Mouse (Mus musculus) layer of hippocampus, postnatal 36 days (tissue): ENCODE data around the gene Asic3. TPM values are rescaled to one million over a fixed set of nuclear protein-coding genes. Genes with fewer than 3 reads are reported as not detected.

Experiments
- DNase-seq, 2 experiments: peaks; one replicate each; pipeline ENCODE4 v3.0.0; 2022
- total RNA-seq, 2 experiments: library from RNA; stranded (reverse); gene quantifications; 2 replicates each; pipeline ENCODE4 v1.2.3; 2021

Gene Asic3
- total RNA-seq, 2 experiments from 2014 or later, result 0.23 TPM; not detected in 1

GRCm38 (mm10) chr5:24452030-24452690 is 39.0 kb downstream of the Asic3 start, which contains the start of gene Agap3:
Gene Agap3, plus strand, starts transcription at chr5:24452177.
- peak in 1 of 2 experiments; percentile 50 for DNase-seq

DNA sequence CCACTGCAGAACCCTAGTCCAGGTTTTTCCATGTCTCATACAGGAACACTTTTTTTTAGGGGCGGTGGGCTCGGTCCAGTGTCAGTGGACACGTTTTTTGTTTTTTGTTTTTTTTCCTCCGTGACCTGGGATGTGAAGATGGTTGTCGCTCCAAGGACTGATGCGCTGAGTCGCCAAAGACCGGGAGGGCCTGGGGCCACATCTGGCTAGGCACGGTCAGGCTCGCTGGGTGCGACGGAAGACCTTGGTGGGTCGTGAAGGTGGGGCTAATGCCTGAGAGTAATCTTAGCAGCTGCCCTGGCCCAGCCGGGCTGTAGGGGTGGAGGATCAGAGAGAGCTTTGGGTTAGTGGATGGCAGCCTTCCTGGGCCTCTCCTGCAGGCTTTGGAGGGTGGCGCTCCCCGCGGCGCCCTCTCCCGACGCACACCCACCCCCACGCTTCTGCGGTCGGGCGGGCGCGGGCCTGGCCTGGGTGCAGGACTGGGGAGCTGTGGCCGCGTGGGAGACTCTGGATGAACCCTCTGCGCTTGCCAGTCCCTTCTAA is 39.6 kb downstream of the Asic3 start:
- peak; percentile 45 to 51 for DNase-seq

DNA sequence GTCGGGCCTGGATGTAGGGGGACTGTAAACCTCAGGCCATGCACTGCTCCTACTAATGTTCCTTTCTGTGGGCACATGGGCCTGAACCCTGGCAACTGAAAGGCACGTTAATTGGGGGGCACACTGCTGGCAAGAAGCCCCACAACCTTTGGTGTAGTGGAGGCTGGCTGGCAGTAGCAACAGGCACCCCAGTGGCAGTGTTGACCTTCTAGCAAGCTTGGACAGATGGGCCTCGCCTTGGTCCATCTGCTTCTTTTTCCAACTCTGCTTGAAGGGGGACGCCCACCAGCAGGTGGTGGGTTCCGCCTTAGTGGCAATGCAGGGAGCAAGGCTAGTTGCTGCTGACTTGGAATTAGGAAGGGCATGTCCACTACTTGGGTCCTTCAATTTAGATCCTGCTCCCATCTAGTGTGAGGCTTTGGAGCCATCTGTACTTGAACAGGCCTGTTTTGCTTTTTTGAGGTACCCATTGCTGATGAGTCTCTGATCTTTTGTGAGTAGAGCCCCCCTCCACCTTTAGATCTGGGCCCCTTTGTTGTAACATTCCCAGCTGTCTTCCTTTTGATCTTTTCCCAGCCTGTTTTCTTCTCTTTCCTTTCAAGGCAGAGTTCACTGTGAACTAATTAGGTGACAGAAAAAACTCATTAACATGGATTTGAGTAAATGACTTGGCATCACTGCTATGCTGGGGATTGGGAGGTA is 40.2 kb downstream of the Asic3 start:
- DNase-seq, result peak in 1 of 2 experiments; percentile 38

DNA sequence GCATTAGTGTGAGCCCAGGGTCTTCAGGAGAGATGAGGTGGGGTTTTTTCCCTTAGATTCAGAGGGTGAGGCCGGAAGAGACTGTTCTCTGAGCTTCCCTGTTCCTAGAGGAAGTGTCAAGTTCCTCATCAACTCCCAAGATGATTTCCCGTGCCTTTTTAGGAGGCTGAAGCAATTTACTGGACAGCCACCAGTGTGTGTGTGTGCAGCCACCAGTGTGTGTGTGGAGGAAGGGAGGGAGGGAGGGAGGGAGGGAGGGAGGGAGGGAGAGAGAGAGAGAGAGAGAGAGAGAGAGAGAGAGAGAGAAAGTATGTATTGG is 40.8 kb downstream of the Asic3 start:
- no peak for DNase-seq

- DNase-seq, result no peak
Measured at GRCm38 (mm10) chr5:24455076-24455475, 41.9 kb downstream of the Asic3 start.

GRCm38 (mm10) chr5:24455613-24456012 is 42.4 kb downstream of the Asic3 start:
- DNase-seq, result no peak

DNA sequence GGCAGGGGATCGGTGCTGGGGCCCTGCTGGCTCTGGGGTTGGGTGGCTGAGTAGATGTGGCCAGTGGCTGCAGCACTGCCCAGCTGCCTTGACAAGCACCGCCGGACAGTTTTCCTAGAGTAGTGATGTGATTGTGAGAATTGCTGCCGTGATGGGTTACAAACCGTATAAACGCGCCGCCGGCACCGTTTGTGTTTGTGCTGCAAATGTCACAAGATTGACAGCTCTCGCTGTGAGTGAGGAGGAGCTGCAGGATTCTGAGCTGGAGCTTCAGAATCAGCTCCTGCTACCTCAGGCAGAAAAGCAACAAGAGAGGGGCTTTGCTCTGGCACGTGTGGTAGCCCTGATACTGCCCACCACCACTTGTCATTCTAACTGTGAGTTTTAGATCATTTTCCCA is 53.6 kb downstream of the Asic3 start:
- no peak for DNase-seq

Other genes with a start within 250 kb of the Asic3 start
- gene Nupl2, start 248.4 kb upstream of the Asic3 start, total RNA-seq, result 10 to 100 TPM in 1 of 2 experiments, 1 to 10 TPM in 1; 9.8 to 12.1 TPM
- 10 to 100 TPM; 21.3 to 23.7 TPM for gene Kcnh2, start 61.8 kb upstream of the Asic3 start, total RNA-seq
- gene Nos3, start 48.6 kb upstream of the Asic3 start, total RNA-seq, result 1 to 10 TPM; 6.1 to 6.4 TPM
- 1 to 10 TPM; 3.0 to 4.2 TPM for gene Atg9b, start 21.2 kb upstream of the Asic3 start, total RNA-seq
- 10 to 100 TPM; 51.9 to 58.7 TPM for gene Abcb8, start 19.7 kb upstream of the Asic3 start, total RNA-seq
- 100 to 1,000 TPM; 122 TPM for gene Cdk5, start 10.1 kb downstream of the Asic3 start, total RNA-seq
- gene Slc4a2, start 10.4 kb downstream of the Asic3 start, total RNA-seq, result 10 to 100 TPM; 25.6 to 33.2 TPM
- gene Fastk, start 31.9 kb downstream of the Asic3 start, total RNA-seq, result 100 to 1,000 TPM; 121 to 144 TPM
- 10 to 100 TPM; 18.6 to 19.8 TPM for gene Tmub1, start 34.5 kb downstream of the Asic3 start, total RNA-seq
- 100 to 1,000 TPM; 635 to 641 TPM for gene Agap3, start 38.8 kb downstream of the Asic3 start, total RNA-seq
- gene Gbx1, start 113.8 kb downstream of the Asic3 start, total RNA-seq, result not detected
- gene Asb10, start 127.6 kb downstream of the Asic3 start, total RNA-seq, result under 1 TPM in 1 of 2 experiments, not detected in 1; 0.25 TPM
- not detected for gene 4931409K22Rik, start 143.4 kb downstream of the Asic3 start, total RNA-seq
- 10 to 100 TPM; 74.5 to 77.3 TPM for gene Abcf2, start 164.1 kb downstream of the Asic3 start, total RNA-seq
- 10 to 100 TPM; 58.0 to 61.2 TPM for gene Chpf2, start 173.3 kb downstream of the Asic3 start, total RNA-seq
- 10 to 100 TPM; 88.0 to 89.8 TPM for gene Smarcd3, start 211.0 kb downstream of the Asic3 start, total RNA-seq